Mouse (Mus musculus) neural tube, embryonic 15.5 days (tissue): ENCODE measurements around the gene Gm28308. TPM values are rescaled to one million over a fixed set of nuclear protein-coding genes. Genes with fewer than 3 reads are reported as not detected.
A peak's percentile ranks its signal among the peaks of the same experiment; 100 is the strongest.

Experiments used
- ATAC-seq: fragments of 200-750 bp; cut with Nextera tagmentation; 2 replicates; pipeline ENCODE4 v1.8.0; 2017; ENCODE audit warnings: mild to moderate bottlenecking, moderate TSS enrichment, moderate library complexity; ENCODE audit not compliant: low FRiP score
- H3K27ac ChIP-seq: fragments of 300-500 bp; sonication (generic); replicated peaks from 2 replicates; pipeline ENCODE4 v1.5.1; 2015; ENCODE audit warnings: mild to moderate bottlenecking, inconsistent platforms
- H3K27me3 ChIP-seq: fragments of 300-500 bp; sonication (generic); replicated peaks from 2 replicates; pipeline ENCODE4 v1.6.1; 2015; ENCODE audit warnings: inconsistent platforms
- H3K36me3 ChIP-seq: fragments of 300-500 bp; sonication (generic); 2 replicates; pipeline ENCODE4 v1.6.1; 2015; ENCODE audit warnings: inconsistent platforms
- H3K4me1 ChIP-seq: fragments of 300-500 bp; sonication (generic); 2 replicates; pipeline ENCODE4 v1.6.1; 2015; ENCODE audit warnings: inconsistent platforms
- H3K4me2 ChIP-seq: fragments of 300-500 bp; sonication (generic); 2 replicates; pipeline ENCODE4 v1.6.1; 2015; ENCODE audit warnings: inconsistent platforms, mild to moderate bottlenecking, moderate library complexity
- H3K4me3 ChIP-seq: fragments of 300-500 bp; sonication (generic); replicated peaks from 2 replicates; pipeline ENCODE4 v1.5.1; 2015; ENCODE audit warnings: mild to moderate bottlenecking, inconsistent platforms
- H3K9ac ChIP-seq: fragments of 300-500 bp; sonication (generic); replicated peaks from 2 replicates; pipeline ENCODE4 v1.6.1; 2015; ENCODE audit warnings: mild to moderate bottlenecking, inconsistent platforms
- H3K9me3 ChIP-seq: fragments of 300-500 bp; sonication (generic); replicated peaks from 2 replicates; pipeline ENCODE4 v1.6.1; 2016; ENCODE audit warnings: inconsistent platforms
- WGBS: fragments of 180-500 bp; shearing (Covaris S2); methylation state at CpG from one replicate; pipeline ENCODE4 v1.1.7; 2015; ENCODE audit warnings: mixed read lengths; 5-methylcytosine and 5-hydroxymethylcytosine counted together
- polyA plus RNA-seq: library from polyadenylated mRNA; unstranded; fragments of >200 nt; fragmentation: Nextera tagmentation; extraction: Ambion mirVana; gene quantifications from 2 replicates; pipeline ENCODE4 v1.2.1, GENCODE M21; 2015

The Gm28308 gene
- polyA plus RNA-seq, 1 experiment from 2014 or later: not detected

GRCm38 (mm10) chr6:52220865-52221310 lies 7.7 kb upstream of the Gm28308 start:
- WGBS: 2% methylated on average over 12 of the region's 12 CpGs
- Histone ChIP-seq H3K4me2 (peak overlapping the region; percentile 85), H3K27me3 (no peaks in the 10 kb centered on the region), H3K4me1 (peaks cover 54% of the 10 kb centered on the region), H3K9me3 (no peaks in the 10 kb centered on the region), H3K9ac (peak overlapping the region; percentile 84), H3K27ac (peak overlapping the region; percentile 100), H3K36me3 (no peaks in the 10 kb centered on the region), H3K4me3 (peak overlapping the region; percentile 65)
- ATAC-seq: no peak

- Histone ChIP-seq H3K27me3 (no peaks in the 10 kb centered on the region), H3K4me2 (peak overlapping the region; percentile 85), H3K9me3 (no peaks in the 10 kb centered on the region), H3K27ac (peak overlapping the region; percentile 100), H3K4me1 (peaks cover 54% of the 10 kb centered on the region), H3K36me3 (no peaks in the 10 kb centered on the region), H3K9ac (peak overlapping the region; percentile 84), H3K4me3 (peak overlapping the region; percentile 65)
- no peak for ATAC-seq
- WGBS: 5% methylated on average over 32 of the region's 32 CpGs
Measured at GRCm38 (mm10) chr6:52220003-52220864, 7.1 kb upstream of the Gm28308 start.

GRCm38 (mm10) chr6:52219234-52219942 lies 6.2 kb upstream of the Gm28308 start:
- peak overlapping the region; percentile 100 for H3K27ac ChIP-seq
- no peaks in the 10 kb centered on the region for H3K9me3 ChIP-seq
- peak overlapping the region; percentile 84 for H3K9ac ChIP-seq
- H3K36me3 ChIP-seq: no peaks in the 10 kb centered on the region
- H3K4me3 ChIP-seq: peak overlapping the region; percentile 81
- H3K4me1 ChIP-seq: peaks cover 59% of the 10 kb centered on the region
- no peak for ATAC-seq
- WGBS: 22% methylated on average over 9 of the region's 9 CpGs
- peak overlapping the region; percentile 85 for H3K4me2 ChIP-seq
- H3K27me3 ChIP-seq: no peaks in the 10 kb centered on the region

- H3K4me3 ChIP-seq: peak overlapping the region; percentile 81
- peak overlapping the region; percentile 92 for H3K9ac ChIP-seq
- peak overlapping the region; percentile 100 for H3K27ac ChIP-seq
- peaks cover 64% of the 10 kb centered on the region for H3K4me1 ChIP-seq
- no peak for ATAC-seq
- no peaks in the 10 kb centered on the region for H3K36me3 ChIP-seq
- 12% methylated on average over 14 of the region's 14 CpGs for WGBS
- H3K9me3 ChIP-seq: no peaks in the 10 kb centered on the region
- no peaks in the 10 kb centered on the region for H3K27me3 ChIP-seq
- peak overlapping the region; percentile 85 for H3K4me2 ChIP-seq
Measured at GRCm38 (mm10) chr6:52218643-52219215, 5.6 kb upstream of the Gm28308 start.

GRCm38 (mm10) chr6:52217895-52218642 lies 4.9 kb upstream of the Gm28308 start:
- H3K4me2 ChIP-seq: peak overlapping the region; percentile 85
- H3K4me1 ChIP-seq: peaks cover 67% of the 10 kb centered on the region
- WGBS: 4% methylated on average over 23 of the region's 23 CpGs
- H3K27me3 ChIP-seq: no peaks in the 10 kb centered on the region
- no peaks in the 10 kb centered on the region for H3K36me3 ChIP-seq
- H3K27ac ChIP-seq: peak overlapping the region; percentile 100
- no peaks in the 10 kb centered on the region for H3K9me3 ChIP-seq
- ATAC-seq: no peak
- H3K4me3 ChIP-seq: peak overlapping the region; percentile 81
- H3K9ac ChIP-seq: peak overlapping the region; percentile 92

GRCm38 (mm10) chr6:52217459-52217768 lies 4.3 kb upstream of the Gm28308 start:
- Histone ChIP-seq H3K4me3 (peak overlapping the region; percentile 81), H3K4me2 (peak overlapping the region; percentile 85), H3K4me1 (peaks cover 66% of the 10 kb centered on the region), H3K27me3 (no peaks in the 10 kb centered on the region), H3K9me3 (no peaks in the 10 kb centered on the region), H3K36me3 (no peaks in the 10 kb centered on the region), H3K27ac (peak overlapping the region; percentile 100), H3K9ac (peak overlapping the region; percentile 92)
- WGBS: under 1% methylated on average over 25 of the region's 25 CpGs
- peak; percentile 85 for ATAC-seq

- ATAC-seq: peak; percentile 27; the same call in 1 of the 2 replicates
- no peaks in the 10 kb centered on the region for H3K27me3 ChIP-seq
- WGBS: under 1% methylated on average over 60 of the region's 60 CpGs
- peaks cover 61% of the 10 kb centered on the region for H3K4me1 ChIP-seq
- H3K4me2 ChIP-seq: peak overlapping the region; percentile 85
- peak overlapping the region; percentile 100 for H3K27ac ChIP-seq
- H3K9ac ChIP-seq: peak overlapping the region; percentile 92
- H3K9me3 ChIP-seq: no peaks in the 10 kb centered on the region
- peak overlapping the region; percentile 81 for H3K4me3 ChIP-seq
- H3K36me3 ChIP-seq: no peaks in the 10 kb centered on the region
Measured at GRCm38 (mm10) chr6:52216691-52217458, 3.7 kb upstream of the Gm28308 start.

GRCm38 (mm10) chr6:52215771-52216535 lies 2.8 kb upstream of the Gm28308 start:
- H3K4me3 ChIP-seq: peak overlapping the region; percentile 81
- WGBS: 2% methylated on average over 30 of the region's 30 CpGs

GRCm38 (mm10) chr6:52215070-52215469 lies 1.9 kb upstream of the Gm28308 start:
- 18% methylated on average over 3 of the region's 3 CpGs for WGBS
- no peaks in the 10 kb centered on the region for H3K27me3 ChIP-seq
- H3K9me3 ChIP-seq: no peaks in the 10 kb centered on the region
- peak overlapping the region; percentile 81 for H3K4me3 ChIP-seq
- ATAC-seq: no peak
- peak overlapping the region; percentile 100 for H3K27ac ChIP-seq
- H3K4me1 ChIP-seq: peaks cover 54% of the 10 kb centered on the region
- peak overlapping the region; percentile 85 for H3K4me2 ChIP-seq
- H3K36me3 ChIP-seq: no peaks in the 10 kb centered on the region
- H3K9ac ChIP-seq: peak overlapping the region; percentile 99; the same call in 1 of the 2 replicates

More at GRCm38 (mm10) chr6:52215771-52216535, 2.8 kb upstream of the Gm28308 start:
- Histone ChIP-seq H3K4me2 (peak overlapping the region; percentile 85), H3K27ac (peak overlapping the region; percentile 100), H3K9me3 (no peaks in the 10 kb centered on the region), H3K27me3 (no peaks in the 10 kb centered on the region), H3K36me3 (no peaks in the 10 kb centered on the region), H3K9ac (peak overlapping the region; percentile 92), H3K4me1 (peaks cover 59% of the 10 kb centered on the region)
- ATAC-seq: no peak

GRCm38 (mm10) chr6:52214271-52214670 lies 1.1 kb upstream of the Gm28308 start:
- Histone ChIP-seq H3K4me1 (peaks cover 57% of the 10 kb centered on the region), H3K4me2 (peak overlapping the region; percentile 85), H3K36me3 (no peaks in the 10 kb centered on the region), H3K27me3 (no peaks in the 10 kb centered on the region), H3K4me3 (peak overlapping the region; percentile 81), H3K27ac (peak overlapping the region; percentile 100), H3K9ac (peak overlapping the region; percentile 99), H3K9me3 (no peaks in the 10 kb centered on the region)
- WGBS: 8% methylated on average over 5 of the region's 5 CpGs
- no peak for ATAC-seq
